Mouse (Mus musculus): ENCODE data around the gene Sh3rf3.

The Sh3rf3 gene

DNA sequence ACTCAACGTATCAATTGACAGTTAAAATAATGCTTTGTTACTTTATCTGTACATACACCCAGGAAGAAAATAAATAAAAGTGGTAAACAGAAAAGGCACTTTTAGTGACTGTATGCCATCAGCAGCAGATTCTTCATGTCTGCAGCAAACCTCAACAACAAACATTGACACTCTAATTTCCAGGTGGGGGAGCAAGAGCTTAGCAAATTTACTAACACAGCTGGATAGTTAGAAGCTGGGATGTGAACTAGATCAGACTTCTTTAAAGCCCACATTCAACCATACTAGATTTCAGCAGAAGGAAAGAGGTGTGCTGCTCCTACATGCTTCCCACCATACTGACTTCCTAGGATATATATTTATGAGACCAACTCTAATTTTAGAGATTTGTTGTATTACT, 359.4 kb downstream of the Sh3rf3 start:
- DNase-seq (ENCODE audit: low spot score): no peak

- DNase-seq (ENCODE audit: low spot score): no peak
Measured at GRCm38 (mm10) chr10:59179620-59180019, 366.5 kb downstream of the Sh3rf3 start.

DNA sequence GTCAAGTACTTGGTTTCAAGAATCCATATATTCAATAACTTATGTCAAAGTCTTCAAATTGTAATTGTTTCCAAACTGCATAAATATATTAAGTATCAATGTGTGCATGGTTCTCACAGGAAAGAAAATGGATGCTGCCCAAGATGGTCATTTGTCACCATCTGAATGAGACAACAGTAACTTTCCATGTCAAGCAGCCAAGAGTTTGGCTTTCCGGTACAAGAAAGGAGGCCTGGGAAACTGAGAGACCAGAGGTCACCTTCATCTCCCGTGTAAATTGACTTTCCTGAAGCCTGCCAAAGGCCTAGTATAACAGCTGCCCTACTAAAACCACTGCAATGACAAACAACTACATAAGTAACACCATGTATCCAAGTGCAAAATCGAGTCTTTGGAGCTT, 369.1 kb downstream of the Sh3rf3 start:
- no peak for DNase-seq (ENCODE audit: low spot score)

All from urinary bladder, postnatal 14 days (tissue).